Mouse (Mus musculus) liver, postnatal 0 days (tissue): ENCODE data around the gene Bcl7b. TPM values are rescaled to one million over a fixed set of nuclear protein-coding genes. Genes with fewer than 3 reads are reported as not detected.

Experiments used
- ATAC-seq: fragments of 200-750 bp; cut with Nextera tagmentation; 2 replicates; pipeline ENCODE4 v1.8.0; 2017; ENCODE audit warnings: mild to moderate bottlenecking, moderate library complexity
- DNase-seq: peaks from one replicate; pipeline ENCODE4 v3.0.0-alpha.2; 2016
- H3K27ac ChIP-seq: fragments of 300-500 bp; sonication (generic); 2 replicates; pipeline ENCODE4 v1.5.1; 2014; ENCODE audit warnings: antibody characterized with exemption, moderate library complexity, mild to moderate bottlenecking, low read depth
- H3K27me3 ChIP-seq: fragments of 300-500 bp; sonication (generic); 2 replicates; pipeline ENCODE4 v1.6.1; 2014; ENCODE audit warnings: low read length, control low read depth, mixed read lengths; ENCODE audit not compliant: insufficient read depth
- H3K36me3 ChIP-seq: fragments of 300-500 bp; sonication (generic); replicated peaks from 2 replicates; pipeline ENCODE4 v1.6.1; 2014; ENCODE audit warnings: mild to moderate bottlenecking, control low read depth, low read length, moderate library complexity, mixed read lengths; ENCODE audit not compliant: insufficient read depth
- H3K4me1 ChIP-seq: fragments of 300-500 bp; sonication (generic); 2 replicates; pipeline ENCODE4 v1.6.1; 2014; ENCODE audit warnings: antibody characterized with exemption, mild to moderate bottlenecking, control low read depth; ENCODE audit not compliant: insufficient read depth
- H3K4me2 ChIP-seq: fragments of 300-500 bp; sonication (generic); 2 replicates; pipeline ENCODE4 v1.6.1; 2014; ENCODE audit warnings: low read depth, mild to moderate bottlenecking, low read length, moderate library complexity, mixed read lengths
- H3K4me3 ChIP-seq: fragments of 300-500 bp; sonication (generic); 2 replicates; pipeline ENCODE4 v1.5.1; 2014; ENCODE audit warnings: low read depth, low read length
- H3K9ac ChIP-seq: fragments of 300-500 bp; sonication (generic); replicated peaks from 2 replicates; pipeline ENCODE4 v1.6.1; 2014; ENCODE audit warnings: mild to moderate bottlenecking, moderate library complexity
- H3K9me3 ChIP-seq: fragments of 300-500 bp; sonication (generic); 2 replicates; pipeline ENCODE4 v1.6.1; 2016; ENCODE audit warnings: mild to moderate bottlenecking, control low read depth, low read length, mixed read lengths
- CTCF ChIP-seq: sonication (generic); IDR thresholded peaks from 2 replicates; pipeline ENCODE4 v1.5.1; 2016; ENCODE audit warnings: antibody characterized with exemption, low read depth
- EP300 ChIP-seq: IDR thresholded peaks from 2 replicates; pipeline ENCODE4 v1.6.1; 2016; ENCODE audit warnings: antibody characterized with exemption, low read depth, mild to moderate bottlenecking
- WGBS: fragments of 180-500 bp; shearing (Covaris S2); extraction: QIAGEN DNeasy Blood & Tissue Kit; methylation state at CpG from one replicate; pipeline ENCODE4 v1.1.7; 2014; ENCODE audit not compliant: insufficient replicate concordance; 5-methylcytosine and 5-hydroxymethylcytosine counted together
- polyA plus RNA-seq: library from polyadenylated mRNA; unstranded; fragments of >200 nt; fragmentation: Nextera tagmentation; extraction: Ambion mirVana; gene quantifications from 2 replicates; pipeline ENCODE4 v1.2.1, GENCODE M21; 2015

The Bcl7b gene
- polyA plus RNA-seq, 1 experiment from 2014 or later: 32.6 TPM

GRCm38 (mm10) chr5:135175086-135175485 is 7.0 kb downstream of the Bcl7b start:
- no peak for TF ChIP-seq CTCF
- no peak for TF ChIP-seq EP300
- ATAC-seq: no peak
- H3K36me3 ChIP-seq: peaks cover 75% of the 10 kb centered on the region

GRCm38 (mm10) chr5:135178523-135178922 is 10.4 kb downstream of the Bcl7b start:
- Histone ChIP-seq H3K4me3 (no peak overlapping the region), H3K9ac (no peak overlapping the region), H3K27ac (peak overlapping the region; percentile 2; the same call in 1 of the 2 replicates), H3K36me3 (peaks cover 75% of the 10 kb centered on the region), H3K4me1 (0 out of 2 replicates have a peak, but pooled peaks cover 4% of the 10 kb centered on the region), H3K27me3 (no peaks in the 10 kb centered on the region), H3K9me3 (no peaks in the 10 kb centered on the region), H3K4me2 (no peak overlapping the region)
- no peak for DNase-seq
- no peak for TF ChIP-seq CTCF
- no peak for TF ChIP-seq EP300
- ATAC-seq: no peak
- WGBS: 63% methylated on average over 3 of the region's 3 CpGs

More at GRCm38 (mm10) chr5:135175086-135175485, 7.0 kb downstream of the Bcl7b start:
- Histone ChIP-seq H3K4me1 (peaks cover 9% of the 10 kb centered on the region), H3K27me3 (no peaks in the 10 kb centered on the region), H3K9ac (no peak overlapping the region), H3K4me3 (no peak overlapping the region), H3K27ac (no peak overlapping the region), H3K9me3 (no peaks in the 10 kb centered on the region), H3K4me2 (no peak overlapping the region)
- DNase-seq: no peak

GRCm38 (mm10) chr5:135178996-135179395 is 10.9 kb downstream of the Bcl7b start:
- DNase-seq: no peak
- no peak overlapping the region for H3K4me3 ChIP-seq
- no peak overlapping the region for H3K27ac ChIP-seq
- peaks cover 74% of the 10 kb centered on the region for H3K36me3 ChIP-seq
- H3K9ac ChIP-seq: no peak overlapping the region
- no peaks in the 10 kb centered on the region for H3K9me3 ChIP-seq
- H3K4me2 ChIP-seq: no peak overlapping the region
- H3K27me3 ChIP-seq: no peaks in the 10 kb centered on the region
- TF ChIP-seq EP300 (no peak), CTCF (no peak)
- ATAC-seq: no peak
- 0 out of 2 replicates have a peak, but pooled peaks cover 4% of the 10 kb centered on the region for H3K4me1 ChIP-seq
- WGBS: 86% methylated on average over 4 of the region's 4 CpGs

- 0 out of 2 replicates have a peak, but pooled peaks cover 4% of the 10 kb centered on the region for H3K4me1 ChIP-seq
- no peaks in the 10 kb centered on the region for H3K9me3 ChIP-seq
- TF ChIP-seq EP300 (no peak), CTCF (no peak)
- H3K27me3 ChIP-seq: no peaks in the 10 kb centered on the region
- ATAC-seq: no peak
- DNase-seq: no peak
- 94% methylated on average over 6 of the region's 7 CpGs for WGBS
- H3K4me2 ChIP-seq: no peak overlapping the region
- H3K27ac ChIP-seq: no peak overlapping the region
- H3K9ac ChIP-seq: no peak overlapping the region
- H3K4me3 ChIP-seq: no peak overlapping the region
- peaks cover 68% of the 10 kb centered on the region for H3K36me3 ChIP-seq
These were observed 11.5 kb downstream of the Bcl7b start for GRCm38 (mm10) chr5:135179616-135180015.

GRCm38 (mm10) chr5:135180796-135181195 is 12.7 kb downstream of the Bcl7b start:
- TF ChIP-seq CTCF (no peak), EP300 (no peak)
- H3K27ac ChIP-seq: no peak overlapping the region
- DNase-seq (no peak), ATAC-seq (no peak)
- WGBS: 90% methylated on average over 14 of the region's 14 CpGs
- no peak overlapping the region for H3K4me2 ChIP-seq
- peaks cover 6% of the 10 kb centered on the region; the same call in 1 of the 2 replicates for H3K4me1 ChIP-seq
- no peak overlapping the region for H3K9ac ChIP-seq
- no peak overlapping the region for H3K4me3 ChIP-seq
- no peaks in the 10 kb centered on the region for H3K27me3 ChIP-seq
- H3K36me3 ChIP-seq: peaks cover 60% of the 10 kb centered on the region
- no peaks in the 10 kb centered on the region for H3K9me3 ChIP-seq

- peaks cover 11% of the 10 kb centered on the region for H3K4me1 ChIP-seq
- DNase-seq (no peak), ATAC-seq (no peak)
- no peak overlapping the region for H3K4me2 ChIP-seq
- no peak overlapping the region for H3K4me3 ChIP-seq
- H3K27ac ChIP-seq: no peak overlapping the region
- H3K27me3 ChIP-seq: no peaks in the 10 kb centered on the region
- no peak for TF ChIP-seq EP300
- TF ChIP-seq CTCF: no peak
- H3K9me3 ChIP-seq: no peaks in the 10 kb centered on the region
- H3K9ac ChIP-seq: no peak overlapping the region
- WGBS: 91% methylated on average over 6 of the region's 6 CpGs
- peaks cover 51% of the 10 kb centered on the region for H3K36me3 ChIP-seq
These were observed 13.7 kb downstream of the Bcl7b start for GRCm38 (mm10) chr5:135181776-135182175.
